Mouse (Mus musculus) megakaryocyte-erythroid progenitor cell, adult 5-6 weeks (primary cell): ENCODE results near the gene Tnfsf18. TPM values are rescaled to one million over a fixed set of nuclear protein-coding genes. Genes with fewer than 3 reads are reported as not detected.

Experiments
- ATAC-seq: replicated peaks from 2 replicates; pipeline ENCODE4 v1.8.0; 2016; ENCODE audit warnings: mild to moderate bottlenecking, inconsistent platforms; ENCODE audit not compliant: severe bottlenecking, poor library complexity, low FRiP score, low TSS enrichment
- total RNA-seq, 2 experiments: library from RNA; stranded (forward) in 1 of 2; stranded (reverse) in 1 of 2; fragments of 200-1000, 215-1000 nt in 1 of 2; fragments of >200 nt in 1 of 2; fragmentation: Nextera tagmentation in 1 of 2; gene quantifications; 2 replicates each; pipeline ENCODE4 v1.2.3; 2014 to 2017

Tnfsf18 gene
- total RNA-seq (2014; fragmentation: Nextera tagmentation) (not detected in 2 replicates), total RNA-seq (2017) (not detected in 2 replicates)

DNA sequence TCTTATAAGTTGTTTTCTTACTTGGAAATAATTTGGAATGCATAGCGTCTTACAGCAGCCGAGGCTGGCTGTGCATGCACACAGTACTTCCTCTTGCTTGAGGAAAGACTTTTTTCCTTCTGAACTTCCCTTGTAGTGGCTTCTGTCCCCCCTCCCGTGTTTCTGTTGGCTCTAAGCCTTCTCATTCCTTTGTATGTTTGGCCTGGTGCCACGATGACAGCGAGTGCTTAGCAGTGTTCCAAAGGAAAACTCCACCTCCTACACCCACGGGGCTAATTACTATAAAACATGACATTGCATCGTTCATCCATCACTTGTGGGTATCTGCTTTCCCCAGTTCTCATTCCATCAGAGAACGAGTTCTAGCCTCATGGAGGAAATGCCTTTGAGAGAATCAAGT is at the start of gene Tnfsf18:
Tnfsf18 (plus strand) TSS at position 313 of the 400 bp plus-strand sequence.
- no peak for ATAC-seq

DNA sequence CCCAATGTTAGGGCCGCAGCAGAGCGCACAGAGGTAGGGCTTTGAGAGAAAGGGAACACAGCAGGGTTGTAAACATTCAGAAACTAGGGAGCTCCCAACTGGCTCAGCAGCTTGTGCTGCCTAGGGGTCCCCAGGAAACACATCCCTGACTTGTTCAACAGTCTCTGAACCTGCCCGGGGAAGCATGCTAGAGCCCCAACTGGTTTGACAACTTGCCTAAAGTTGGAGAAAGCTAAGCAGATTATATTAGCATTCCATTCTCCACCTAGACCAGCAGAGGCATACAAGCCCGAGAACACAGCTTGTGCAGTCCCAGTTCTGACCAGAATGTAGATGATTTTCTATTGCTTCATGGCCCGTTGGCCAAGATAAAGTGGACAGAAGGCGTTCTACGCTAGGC is 49.6 kb upstream of the Tnfsf18 start:
- no peak for ATAC-seq

DNA sequence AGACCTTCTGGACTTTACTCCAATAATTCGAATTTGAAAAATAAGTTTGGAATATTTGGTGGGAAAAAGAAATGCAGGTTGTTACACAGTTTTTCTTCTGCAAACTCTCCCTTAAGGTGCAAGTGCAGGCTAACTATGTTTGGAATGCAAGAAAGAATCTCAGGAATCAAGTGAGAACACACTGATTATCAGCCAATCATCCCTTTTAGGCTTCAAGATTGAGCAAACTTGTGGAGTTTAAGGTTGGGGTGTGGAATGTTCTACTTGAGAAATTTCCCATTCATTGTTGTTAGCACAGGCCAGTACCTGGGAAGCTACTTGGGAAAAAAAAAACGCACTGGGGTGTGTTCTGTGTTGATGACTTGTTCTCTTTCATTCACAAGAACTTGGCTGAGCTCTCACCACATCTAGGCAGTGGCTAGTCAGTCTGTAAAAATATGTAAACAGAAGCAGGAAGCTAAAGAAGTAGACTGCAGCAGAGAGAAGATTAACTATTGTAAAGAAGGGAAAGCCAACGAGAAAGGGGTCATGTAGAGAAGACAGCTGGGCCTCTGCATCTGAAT is 42.7 kb upstream of the Tnfsf18 start:
- no peak for ATAC-seq

DNA sequence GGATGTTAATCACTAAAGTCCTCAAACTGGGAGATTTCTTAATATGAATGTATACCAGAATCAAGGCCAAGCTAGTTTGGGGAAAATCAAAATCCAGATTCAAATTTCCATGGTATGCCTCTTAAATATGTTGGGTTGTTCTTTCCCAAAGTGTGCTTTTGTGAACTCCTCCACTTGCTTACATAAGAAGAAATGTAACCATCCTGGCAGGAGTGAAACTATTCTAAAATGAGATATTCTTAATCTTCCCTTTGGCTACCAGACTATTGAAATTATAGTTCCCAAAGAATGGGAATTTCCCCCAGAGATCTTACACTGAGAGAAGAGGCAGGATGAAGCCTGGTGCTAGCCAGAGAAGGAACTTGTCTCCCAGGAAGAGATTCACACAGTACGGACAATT is 42.2 kb upstream of the Tnfsf18 start:
- no peak for ATAC-seq

DNA sequence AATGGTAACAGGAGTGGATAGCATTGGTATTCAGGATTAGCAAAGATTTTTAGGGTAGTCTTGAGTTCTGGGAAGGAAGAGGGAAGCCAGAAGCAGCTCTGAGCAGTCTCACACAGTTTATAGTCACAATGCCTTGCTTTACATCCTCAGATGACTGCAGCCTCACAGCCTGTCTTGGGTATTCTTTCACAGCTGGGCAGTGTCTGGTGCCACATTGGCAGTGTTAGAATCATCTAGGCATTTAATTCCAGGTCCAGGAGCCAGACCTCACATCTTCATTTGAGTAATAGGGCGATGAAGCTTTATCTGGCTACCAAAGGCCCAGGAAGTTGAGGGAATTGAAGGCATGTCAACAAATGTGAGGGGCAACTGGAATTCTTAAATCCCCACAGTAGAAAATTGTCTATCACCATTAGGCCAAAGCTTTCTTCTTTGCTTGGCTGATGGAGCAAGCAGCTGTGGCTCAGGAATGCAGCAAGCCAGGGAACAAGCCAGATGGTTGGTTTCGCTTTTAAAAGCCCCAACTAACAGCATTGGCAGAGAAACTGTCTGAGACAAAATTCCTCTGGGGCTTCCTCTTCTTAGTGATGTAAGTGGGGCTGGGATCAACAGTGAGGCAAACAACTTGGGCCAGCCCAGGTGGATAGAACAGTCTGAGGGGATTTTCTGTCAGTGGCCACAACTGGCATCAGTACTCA is 30.9 kb upstream of the Tnfsf18 start:
- no peak for ATAC-seq

DNA sequence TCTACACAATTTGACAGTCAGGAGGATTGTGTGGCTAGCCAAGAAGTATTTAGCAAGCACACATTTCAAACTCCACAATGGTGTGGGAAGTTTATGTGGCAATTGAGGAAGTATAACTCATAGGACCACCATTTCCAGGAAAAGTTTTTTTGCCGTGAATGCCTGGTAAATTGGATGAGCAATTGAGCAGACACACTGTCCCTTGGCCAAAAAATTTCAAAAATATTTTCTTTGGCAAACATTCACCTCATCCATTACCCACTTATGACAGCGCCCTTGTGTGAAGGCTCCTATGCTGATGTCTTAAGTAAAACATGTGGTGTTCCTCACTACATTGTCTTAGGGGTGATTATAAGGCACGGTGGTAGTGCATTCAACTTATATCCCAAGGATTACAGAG is 17.2 kb upstream of the Tnfsf18 start:
- no peak for ATAC-seq

DNA sequence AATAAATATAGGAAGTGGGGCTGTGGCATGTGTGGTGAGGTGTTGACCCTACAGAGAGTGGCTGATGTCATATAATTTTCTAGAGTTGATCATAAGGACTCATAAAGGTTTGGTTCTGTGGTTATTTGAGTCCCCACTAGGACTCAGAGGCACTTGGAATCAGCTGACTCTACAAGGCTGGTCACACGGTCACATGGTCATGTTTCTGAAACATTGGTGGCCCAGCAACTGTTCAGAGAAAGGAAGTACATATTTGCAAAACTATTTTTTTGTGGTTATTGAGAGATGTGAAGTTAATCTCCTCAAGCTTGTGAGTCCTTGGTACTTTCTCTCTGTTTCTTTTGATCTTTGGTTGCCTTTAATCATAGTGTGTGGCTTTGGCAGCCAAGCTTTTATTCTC is 14.6 kb upstream of the Tnfsf18 start:
- ATAC-seq: no peak

DNA sequence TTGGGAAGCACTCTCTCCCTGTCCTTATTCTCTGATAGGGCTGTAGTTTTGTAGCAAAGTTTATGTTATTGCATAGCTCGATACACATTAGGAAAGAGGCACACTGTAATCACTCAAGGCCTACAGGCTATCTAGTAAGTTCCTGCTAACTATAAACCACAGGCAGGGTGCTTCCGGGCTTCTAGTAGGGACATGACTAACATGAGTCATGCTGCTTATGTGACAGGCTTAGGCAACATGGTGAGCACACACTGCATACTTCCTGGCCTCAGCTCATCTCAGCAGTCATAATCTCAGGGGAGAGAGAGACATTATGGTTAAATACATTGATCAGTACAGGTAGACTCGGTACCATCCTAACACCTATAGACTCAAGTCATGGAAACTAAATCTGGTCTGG is 12.2 kb upstream of the Tnfsf18 start:
- ATAC-seq: no peak

DNA sequence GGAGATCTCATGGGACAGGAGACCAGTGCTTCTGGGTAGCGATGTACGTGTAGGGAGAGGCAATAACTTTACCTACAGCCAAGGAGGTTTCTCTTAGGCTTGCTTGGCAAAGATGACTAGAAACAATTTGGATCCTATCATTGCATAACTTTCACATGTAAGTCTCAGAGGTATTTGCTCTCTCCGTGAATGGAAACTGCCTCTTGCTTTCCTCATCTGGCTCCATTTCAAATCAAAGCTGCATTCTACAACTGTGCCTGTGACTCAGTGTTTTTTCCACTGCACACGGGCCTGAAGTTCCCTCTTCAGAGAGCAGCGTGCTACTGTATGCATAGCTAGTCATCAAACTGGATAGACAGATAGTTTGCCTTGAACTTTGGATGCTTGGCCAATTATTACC is 7.4 kb upstream of the Tnfsf18 start:
- no peak for ATAC-seq

DNA sequence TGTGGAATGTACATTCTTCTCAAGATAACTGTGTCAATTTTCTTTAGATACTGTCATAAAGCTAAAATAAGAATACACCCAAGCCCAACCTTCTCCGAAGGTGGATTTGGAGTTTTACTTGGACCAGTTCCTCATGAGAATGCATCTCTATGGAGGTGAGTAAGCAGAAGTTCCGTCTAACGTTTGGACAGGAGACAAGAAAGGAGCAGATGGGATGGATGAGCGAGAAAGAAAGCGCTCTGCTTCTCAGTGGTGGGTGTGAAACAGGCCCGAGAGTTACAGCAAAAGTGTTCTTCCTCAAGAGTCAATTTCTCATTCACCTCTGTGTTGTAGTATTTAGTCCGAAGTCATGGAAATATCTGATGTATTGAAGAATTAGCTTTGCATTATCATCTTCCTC is 2.7 kb upstream of the Tnfsf18 start:
- no peak for ATAC-seq

DNA sequence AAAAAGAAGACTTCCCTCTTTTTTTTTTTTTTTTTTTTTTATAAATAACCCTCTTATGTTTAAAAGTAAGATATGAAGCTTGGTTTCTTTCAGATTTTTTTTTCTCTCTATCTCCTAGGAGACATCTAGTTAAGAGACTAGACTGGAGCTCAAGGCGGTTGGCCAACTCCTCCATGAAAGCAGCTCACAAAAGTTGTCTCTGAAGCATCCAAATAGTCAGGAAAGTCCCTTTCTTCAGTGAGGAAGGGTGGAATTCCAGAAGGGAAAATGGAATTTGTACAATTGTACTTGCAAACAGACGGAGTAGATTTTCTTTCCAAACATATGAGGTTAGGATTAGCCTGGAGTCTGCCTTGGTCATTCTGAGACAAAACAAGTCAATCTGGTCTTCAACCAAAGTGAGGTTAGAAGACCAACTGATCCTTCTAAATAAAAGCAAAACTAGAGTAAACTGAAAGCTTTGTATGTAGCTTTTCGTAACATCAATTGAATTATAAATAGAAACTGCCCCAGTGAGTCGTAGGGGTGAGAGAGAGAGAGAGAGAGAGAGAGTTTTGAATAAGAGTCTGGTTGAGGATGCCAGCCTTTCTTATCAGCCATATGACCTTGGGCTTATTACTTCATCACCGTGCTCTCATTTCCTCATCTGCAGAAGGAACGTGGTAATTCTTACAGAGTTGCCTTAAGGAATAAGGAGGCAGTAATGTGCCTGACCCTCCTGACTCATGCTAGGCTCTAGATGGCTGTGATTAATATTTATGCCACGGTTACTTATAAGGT is 2.6 kb downstream of the Tnfsf18 start:
- no peak for ATAC-seq

DNA sequence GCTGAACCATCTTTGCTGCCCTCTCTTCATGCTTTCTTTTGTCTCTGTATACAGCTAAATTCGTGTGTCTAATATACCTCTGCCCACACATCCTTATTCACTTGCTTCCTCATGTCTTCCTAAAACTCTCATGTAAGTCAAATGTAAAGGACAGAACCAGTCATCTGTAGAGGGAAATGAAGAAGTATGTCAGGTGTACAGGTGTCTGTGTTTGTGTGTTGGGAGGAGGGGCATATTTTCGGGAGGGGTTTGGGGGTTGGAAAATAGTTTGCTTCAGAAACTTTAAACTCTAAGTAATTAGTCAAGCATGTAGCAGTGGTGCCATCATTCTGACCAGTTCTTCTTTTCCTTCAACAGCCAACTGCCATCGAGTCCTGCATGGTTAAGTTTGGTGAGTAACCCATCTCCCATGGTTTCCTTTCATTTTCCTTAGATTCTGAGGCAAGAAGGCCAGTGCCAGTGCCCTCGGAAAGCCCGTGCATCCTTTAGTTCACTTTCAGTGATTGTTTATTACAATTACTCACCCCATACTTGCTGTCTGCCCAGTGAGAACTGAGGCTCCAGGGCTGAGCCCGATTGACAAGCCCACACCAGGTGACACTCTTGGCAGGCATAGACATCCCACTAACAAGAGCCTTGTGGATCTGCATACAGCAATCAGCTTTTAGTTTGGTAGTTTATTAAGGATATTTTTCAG is 5.8 kb downstream of the Tnfsf18 start:
- ATAC-seq: no peak

DNA sequence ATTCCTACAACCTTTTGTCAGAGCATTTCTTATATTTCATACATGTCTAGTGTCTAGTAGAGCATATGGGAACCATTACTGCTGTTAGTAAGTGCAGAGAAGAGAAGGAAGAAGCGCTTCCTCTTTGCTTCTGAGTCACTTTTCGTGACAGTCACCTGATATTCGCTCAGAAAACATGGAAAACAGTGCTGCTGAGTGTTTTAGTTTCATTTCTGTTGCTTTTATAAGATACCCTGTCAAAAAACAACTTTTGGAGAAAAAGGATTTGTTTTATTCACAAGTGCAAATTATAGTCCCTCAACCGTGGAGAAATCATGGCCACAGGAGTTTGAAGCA is 6.3 kb downstream of the Tnfsf18 start:
- ATAC-seq: no peak

DNA sequence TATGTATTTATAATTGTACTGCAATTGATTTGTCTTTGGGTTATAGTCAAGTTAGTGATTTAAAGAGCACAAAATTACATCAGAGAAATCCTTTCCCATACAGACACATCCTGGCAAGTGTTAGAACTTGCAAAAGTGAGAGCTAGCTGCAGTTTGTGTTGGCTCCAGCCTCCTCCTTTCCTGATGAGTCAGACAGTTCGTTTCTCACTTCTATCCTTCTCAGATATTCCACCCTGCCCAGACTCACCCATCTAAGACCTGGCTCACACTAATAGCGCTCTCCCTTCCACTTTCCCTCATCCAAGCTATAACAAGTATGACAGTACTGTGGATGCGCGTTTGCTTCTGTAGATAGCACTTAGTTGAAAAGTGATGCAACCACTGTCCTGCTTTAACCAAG is 11.9 kb downstream of the Tnfsf18 start:
- no peak for ATAC-seq

DNA sequence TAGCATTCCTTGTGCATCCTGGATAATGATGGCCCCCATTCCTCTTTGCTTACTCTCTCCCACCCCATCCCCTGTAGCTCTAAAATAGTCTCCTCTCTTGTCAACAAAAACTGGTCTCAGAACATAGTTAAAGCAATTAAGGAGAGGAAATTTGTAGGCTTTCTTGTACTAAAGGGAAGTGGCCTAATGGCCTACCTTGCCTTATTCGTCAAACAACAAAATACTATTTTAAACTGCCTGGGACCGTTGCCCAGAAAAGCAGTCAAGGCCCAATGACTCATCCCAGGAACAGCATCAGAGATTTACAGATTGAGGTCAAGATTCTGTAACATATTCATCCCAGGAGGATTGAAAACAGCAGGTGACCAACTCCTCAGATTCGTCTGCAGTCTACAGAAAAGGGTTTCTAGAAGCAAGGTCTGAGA is 13.2 kb downstream of the Tnfsf18 start:
- ATAC-seq: no peak

DNA sequence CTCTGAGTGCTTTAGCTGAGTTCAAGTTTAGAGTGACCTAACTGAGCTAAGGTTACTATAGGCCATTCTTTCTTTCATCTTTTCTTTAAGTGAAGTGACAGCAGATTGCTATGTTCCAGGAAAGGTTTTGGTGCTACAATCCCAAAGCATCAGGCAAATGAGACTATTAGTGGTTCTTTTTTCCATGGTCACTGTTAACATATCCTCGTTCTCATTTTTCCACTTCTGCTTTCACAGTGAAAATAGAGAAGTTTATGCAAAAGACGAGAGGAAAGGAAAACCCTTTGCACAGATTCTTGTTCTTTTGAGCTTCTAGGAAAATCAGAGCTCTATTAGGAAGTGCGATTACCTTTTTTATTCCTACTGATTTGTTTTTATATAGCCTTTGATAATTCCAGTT is 22.9 kb downstream of the Tnfsf18 start:
- ATAC-seq: no peak

DNA sequence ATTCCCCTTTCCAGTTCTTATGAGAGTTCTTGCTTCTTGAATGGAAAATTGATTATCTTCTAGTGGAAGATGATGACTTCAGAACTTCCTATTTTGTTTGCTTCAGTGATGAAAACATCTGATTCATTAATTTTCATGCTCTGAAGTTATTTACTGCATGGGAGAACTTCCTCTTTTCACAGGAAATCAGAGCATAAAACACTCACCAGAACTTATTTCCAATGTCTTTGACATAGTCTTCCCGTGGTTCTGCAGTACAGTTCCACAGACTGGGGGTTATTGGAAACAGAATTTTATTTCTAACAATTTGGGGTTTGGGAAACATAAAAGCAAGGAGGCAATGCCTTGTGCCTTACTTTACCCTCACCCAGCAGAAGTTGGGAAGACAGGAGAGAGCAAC is 25.8 kb downstream of the Tnfsf18 start:
- no peak for ATAC-seq

DNA sequence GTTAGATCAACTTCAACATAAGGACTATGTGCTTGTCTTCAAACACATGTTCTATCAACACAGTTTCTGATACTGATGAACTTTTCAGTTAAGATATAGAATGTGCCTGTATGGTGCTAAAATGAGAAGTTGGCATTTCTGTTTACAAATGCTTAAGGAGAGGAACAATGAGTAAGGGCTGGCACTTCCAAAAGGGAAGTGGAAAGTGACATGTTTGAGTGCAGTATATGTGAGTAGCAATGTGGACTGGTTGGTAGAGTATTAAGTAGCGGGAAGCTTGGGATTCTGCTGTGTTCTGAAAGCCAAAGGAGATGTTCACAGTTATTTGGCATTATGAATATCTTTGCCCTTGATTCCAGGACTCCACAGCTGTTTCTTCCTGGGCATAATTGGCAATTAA is 33.7 kb downstream of the Tnfsf18 start:
- ATAC-seq: no peak

DNA sequence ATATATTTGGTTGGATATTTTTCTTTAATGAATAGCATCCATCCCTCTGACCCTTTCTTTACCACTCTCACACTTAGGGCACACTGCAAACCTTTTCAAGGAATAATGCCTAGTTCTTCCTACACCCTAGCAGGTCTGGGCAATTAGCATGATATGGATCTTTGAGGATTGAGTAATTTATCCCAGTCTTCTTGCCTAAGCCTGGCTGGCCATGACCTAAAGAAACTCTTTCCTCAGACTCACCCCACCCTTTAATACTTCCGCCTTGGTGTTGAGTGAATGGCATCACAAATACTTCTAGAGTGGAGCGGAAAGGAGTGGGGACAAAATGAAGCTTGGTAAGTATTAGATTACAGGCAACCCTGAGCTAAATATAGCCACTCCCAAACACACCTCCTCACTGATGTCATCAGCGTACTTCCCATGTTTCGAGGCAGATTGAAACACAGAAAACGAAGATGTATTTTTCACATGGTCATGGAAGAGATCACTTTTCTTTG is 56.2 kb downstream of the Tnfsf18 start:
- no peak for ATAC-seq

DNA sequence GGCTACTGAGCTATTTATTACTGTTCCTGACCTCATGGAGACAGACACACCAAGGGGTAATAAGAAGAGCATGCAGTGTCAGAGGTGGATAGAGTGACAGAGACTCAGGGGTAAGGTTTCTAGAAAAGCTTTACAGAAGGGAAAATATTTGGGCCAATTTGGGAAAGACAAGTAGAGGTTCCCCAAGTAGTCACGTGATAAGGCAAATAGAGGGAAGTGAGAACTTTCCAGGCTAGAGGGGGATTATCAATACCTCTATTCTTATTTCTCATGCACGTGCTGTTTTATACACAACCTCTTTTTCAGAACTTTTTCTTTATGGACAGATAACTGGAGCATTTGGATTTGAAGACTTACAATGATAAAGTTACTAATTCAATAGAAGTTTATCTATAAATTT is 57.6 kb downstream of the Tnfsf18 start:
- no peak for ATAC-seq
